In the genomic region with DNA sequence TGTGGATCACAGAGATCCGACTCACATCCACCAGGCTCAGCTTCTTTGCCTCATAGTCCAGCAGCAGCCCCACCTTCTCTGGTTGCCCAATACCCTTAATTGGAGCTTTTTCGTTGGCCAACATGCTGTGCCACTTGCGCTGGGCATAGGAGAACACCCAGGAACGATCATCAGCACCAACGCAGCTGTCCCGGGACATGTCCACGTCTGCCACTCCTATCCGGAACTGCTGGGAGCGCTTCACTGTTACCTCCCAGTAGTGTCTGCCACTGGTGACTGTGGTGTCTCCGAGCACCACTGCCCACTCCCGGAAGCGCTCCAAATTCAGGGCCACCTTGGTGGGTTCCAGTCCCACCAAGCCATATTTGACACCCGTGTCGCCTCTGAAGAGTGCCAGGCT, we compare ENCODE assay signal across 7 mouse cellular contexts. TPM values are rescaled to one million over a fixed set of nuclear protein-coding genes. Genes with fewer than 3 reads are reported as not detected.
DNase-seq lines count a peak whose midpoint lies in the region; ATAC-seq and TF ChIP-seq lines count a peak whose summit lies in the region.

No protein-coding gene starts in this region.

- peak overlapping the region; percentile 56 for H3K4me3 ChIP-seq in forebrain, postnatal 0 days (ENCODE audit: low read depth, low read length)
- peak overlapping the region; percentile 49 for H3K4me3 ChIP-seq in limb, embryonic 11.5 days (ENCODE audit: low read depth, low read length)
- peak overlapping the region; percentile 79 for H3K4me3 ChIP-seq in myocyte

- no peaks in the 10 kb centered on the region for H3K9me3 ChIP-seq in forebrain, postnatal 0 days (ENCODE audit: low read length)
- H3K9me3 ChIP-seq in limb, embryonic 11.5 days (ENCODE audit: control insufficient read depth, low read length), result no peaks in the 10 kb centered on the region

- DNase-seq in ovary, postnatal 36 days (ENCODE audit: low spot score), result peak; percentile 26
- no peak for DNase-seq in ovary, adult 18-20 months (ENCODE audit: low spot score)
- DNase-seq in adrenal gland, postnatal 36 days, result peak; percentile 35 to 47
- no peak for DNase-seq in forebrain, postnatal 0 days
- no peak for DNase-seq in limb, embryonic 11.5 days (ENCODE audit: low spot score)
- no peak for DNase-seq in right cerebral cortex, postnatal 4 days

- no peak for TF ChIP-seq CTCF in forebrain, postnatal 0 days (IDR thresholded peaks at IDR 0.05; ENCODE audit: low read depth)

- H3K4me2 ChIP-seq in forebrain, postnatal 0 days (ENCODE audit: low read depth), result peak overlapping the region; percentile 70
- H3K4me2 ChIP-seq in limb, embryonic 11.5 days (ENCODE audit: low read depth, severe bottlenecking), result peak overlapping the region; percentile 60
- peak overlapping the region; percentile 74 for H3K4me2 ChIP-seq in myocyte (ENCODE audit: low read depth)

- H3K4me1 ChIP-seq in forebrain, postnatal 0 days (ENCODE audit: insufficient read depth), result peaks cover 5% of the 10 kb centered on the region; the same call in 1 of the 2 replicates
- H3K4me1 ChIP-seq in limb, embryonic 11.5 days (ENCODE audit: control insufficient read depth, insufficient read depth, low read length), result peaks cover 5% of the 10 kb centered on the region; the same call in 1 of the 2 replicates

- peak overlapping the region; percentile 55 for H3K9ac ChIP-seq in forebrain, postnatal 0 days
- H3K9ac ChIP-seq in limb, embryonic 11.5 days (ENCODE audit: low read length), result peak overlapping the region; percentile 17; the same call in 1 of the 2 replicates

- WGBS in forebrain, postnatal 0 days, result 26% methylated on average over 14 of the region's 14 CpGs
- WGBS in limb, embryonic 11.5 days, result 27% methylated on average over 14 of the region's 14 CpGs

- H3K36me3 ChIP-seq in forebrain, postnatal 0 days (ENCODE audit: insufficient read depth), result no peaks in the 10 kb centered on the region
- no peaks in the 10 kb centered on the region; the same call in 1 of the 2 replicates for H3K36me3 ChIP-seq in limb, embryonic 11.5 days (ENCODE audit: control insufficient read depth, insufficient read depth, low read length)
- H3K36me3 ChIP-seq in myocyte (ENCODE audit: control insufficient read depth, insufficient read depth), result no peaks in the 10 kb centered on the region

- peak; percentile 52 for TF ChIP-seq POLR2A in myocyte (IDR thresholded peaks at IDR 0.05; ENCODE audit: insufficient read length, low read depth)

- H3K27me3 ChIP-seq in forebrain, postnatal 0 days (ENCODE audit: insufficient read depth, low read length), result no peaks in the 10 kb centered on the region
- H3K27me3 ChIP-seq in limb, embryonic 11.5 days (ENCODE audit: control insufficient read depth, insufficient read depth, low read length), result no peaks in the 10 kb centered on the region
- H3K27me3 ChIP-seq in myocyte (ENCODE audit: control insufficient read depth, insufficient read depth, insufficient read length), result no peaks in the 10 kb centered on the region

- no peak for ATAC-seq in forebrain, postnatal 0 days
- no peak for ATAC-seq in limb, embryonic 11.5 days (ENCODE audit: insufficient number of reproducible peaks, low FRiP score, low TSS enrichment, low read depth)

- H3K27ac ChIP-seq in forebrain, postnatal 0 days (ENCODE audit: low read depth, low read length), result no peak overlapping the region
- H3K27ac ChIP-seq in limb, embryonic 11.5 days (replicated peaks; ENCODE audit: low read depth, low read length), result no peak overlapping the region

- peak overlapping the region; percentile 14 for H3ac ChIP-seq in myocyte (ENCODE audit: control insufficient read depth, insufficient read length)

- no peaks in the 10 kb centered on the region for H3K79me2 ChIP-seq in myocyte (ENCODE audit: control insufficient read depth, insufficient read depth)

TF ChIP-seq in myocyte, 11 proteins besides CTCF, POLR2A, EP300 and RAD21:
- TF ChIP-seq CEBPB (IDR thresholded peaks at IDR 0.05; ENCODE audit: insufficient read depth, poor library complexity, severe bottlenecking) (peak; percentile 54), MYOG (IDR thresholded peaks at IDR 0.05; ENCODE audit: control insufficient read depth in 1 of 3, insufficient read depth in 1 of 3, insufficient read length in 2 of 3, low read depth in 2 of 3) (peak; percentile 17 to 84 (median 71)), MYOD1 (IDR thresholded peaks at IDR 0.05; ENCODE audit: control insufficient read depth in 1 of 3, insufficient read length in 2 of 3, low read depth in 2 of 3) (peak; percentile 41 to 86 (median 71)), MAX (IDR thresholded peaks at IDR 0.05; ENCODE audit: low read depth) (no peak)

RNA-seq across cellular contexts. Expression of gene Spryd4, which starts 0.7 kb away (rescaled TPM):
- 10 to 100 TPM; 15.1 to 19.1 TPM for total RNA-seq in adrenal gland, postnatal 36 days (2021)
- 20.7 and 20.8 TPM in 2 replicates for total RNA-seq in forebrain, postnatal 0 days (2014; rRNA removed)
- 19.6 and 22.7 TPM in 2 replicates for polyA plus RNA-seq in forebrain, postnatal 0 days (2015; fragmentation: Nextera tagmentation; extraction: Ambion mirVana)
- polyA plus RNA-seq in limb, embryonic 11.5 days (2014; fragmentation: Nextera tagmentation; extraction: Ambion mirVana), result 32.5 and 33.1 TPM in 2 replicates
- 21.8 TPM for polyA plus RNA-seq in myocyte (2012; fragmentation: generic; extraction: Trizol)

RNA-seq across cellular contexts. Expression of gene Mip, which starts 14.7 kb away (rescaled TPM):
- not detected for total RNA-seq in adrenal gland, postnatal 36 days (2021)
- 0.05 TPM in 1 of 2 replicates, not detected in the other for total RNA-seq in forebrain, postnatal 0 days (2014; rRNA removed)
- polyA plus RNA-seq in forebrain, postnatal 0 days (2015; fragmentation: Nextera tagmentation; extraction: Ambion mirVana), result not detected in 2 replicates
- 0.32 and 0.41 TPM in 2 replicates for polyA plus RNA-seq in limb, embryonic 11.5 days (2014; fragmentation: Nextera tagmentation; extraction: Ambion mirVana)
- not detected for polyA plus RNA-seq in myocyte (2012; fragmentation: generic; extraction: Trizol)

RNA-seq across cellular contexts. Expression of gene Gls2, which starts 16.7 kb away (rescaled TPM):
- 1 to 10 TPM; 1.2 to 2.4 TPM for total RNA-seq in adrenal gland, postnatal 36 days (2021)
- 1.00 and 2.1 TPM in 2 replicates for total RNA-seq in forebrain, postnatal 0 days (2014; rRNA removed)
- 1.1 and 1.2 TPM in 2 replicates for polyA plus RNA-seq in forebrain, postnatal 0 days (2015; fragmentation: Nextera tagmentation; extraction: Ambion mirVana)
- polyA plus RNA-seq in limb, embryonic 11.5 days (2014; fragmentation: Nextera tagmentation; extraction: Ambion mirVana), result 1.6 and 1.9 TPM in 2 replicates
- 1.1 TPM for polyA plus RNA-seq in myocyte (2012; fragmentation: generic; extraction: Trizol)

RNA-seq across cellular contexts. Expression of gene Timeless, which starts 20.9 kb away (rescaled TPM):
- 1 to 10 TPM; 7.6 to 8.8 TPM for total RNA-seq in adrenal gland, postnatal 36 days (2021)
- 9.3 and 11.7 TPM in 2 replicates for total RNA-seq in forebrain, postnatal 0 days (2014; rRNA removed)
- 7.7 and 9.9 TPM in 2 replicates for polyA plus RNA-seq in forebrain, postnatal 0 days (2015; fragmentation: Nextera tagmentation; extraction: Ambion mirVana)
- 92.9 and 95.6 TPM in 2 replicates for polyA plus RNA-seq in limb, embryonic 11.5 days (2014; fragmentation: Nextera tagmentation; extraction: Ambion mirVana)
- 4.9 TPM for polyA plus RNA-seq in myocyte (2012; fragmentation: generic; extraction: Trizol)

RNA-seq across cellular contexts. Expression of gene Rbms2, which starts 30.9 kb away (rescaled TPM):
- 100 to 1,000 TPM in 1 of 2 experiments, 10 to 100 TPM in 1; 79.9 to 101 TPM for total RNA-seq in adrenal gland, postnatal 36 days (2021)
- 6.3 and 9.9 TPM in 2 replicates for total RNA-seq in forebrain, postnatal 0 days (2014; rRNA removed)
- 4.7 and 5.6 TPM in 2 replicates for polyA plus RNA-seq in forebrain, postnatal 0 days (2015; fragmentation: Nextera tagmentation; extraction: Ambion mirVana)
- 25.2 and 29.8 TPM in 2 replicates for polyA plus RNA-seq in limb, embryonic 11.5 days (2014; fragmentation: Nextera tagmentation; extraction: Ambion mirVana)
- 97.3 TPM for polyA plus RNA-seq in myocyte (2012; fragmentation: generic; extraction: Trizol)

Comparison
In these comparisons a context has a peak if more than half of its experiments do, and no peak if none do; other contexts are left out.
1. DNase-seq: peak in ovary, postnatal 36 days (single experiment) and adrenal gland, postnatal 36 days (2 of 2); none in ovary, adult 18-20 months (single experiment), forebrain, postnatal 0 days (single experiment), limb, embryonic 11.5 days (single experiment) and right cerebral cortex, postnatal 4 days (single experiment).
2. Peak in every context shown above with its lines, with median percentiles within 50 percentile points of each other: H3K4me2 ChIP-seq and H3K4me3 ChIP-seq.